Mouse (Mus musculus): ENCODE results near the gene Gpm6a. TPM values are rescaled to one million over a fixed set of nuclear protein-coding genes. Genes with fewer than 3 reads are reported as not detected.

The Gpm6a gene
- polyA plus RNA-seq, 1 experiment from 2014 or later, result 18.2 TPM

- no peaks in the 10 kb centered on the region for H3K36me3 ChIP-seq (ENCODE audit: insufficient read depth, low read length)
- 69% methylated on average over 1 of the region's 1 CpGs for WGBS
These were observed 20.4 kb downstream of the Gpm6a start for GRCm38 (mm10) chr8:54975020-54975419.

GRCm38 (mm10) chr8:54975506-54975905, 20.9 kb downstream of the Gpm6a start:
- WGBS, result 56% methylated on average over 2 of the region's 2 CpGs

More at GRCm38 (mm10) chr8:54975020-54975419, 20.4 kb downstream of the Gpm6a start:
- Histone ChIP-seq H3K4me3 (ENCODE audit: low read depth, low read length) (no peak overlapping the region), H3K27me3 (replicated peaks; ENCODE audit: insufficient read depth, low read length) (no peaks in the 10 kb centered on the region), H3K4me1 (ENCODE audit: insufficient read depth, low read depth, low read length) (no peaks in the 10 kb centered on the region), H3K9me3 (ENCODE audit: low read length) (no peaks in the 10 kb centered on the region), H3K27ac (ENCODE audit: low read length) (no peak overlapping the region), H3K9ac (replicated peaks; ENCODE audit: low read depth) (no peak overlapping the region), H3K4me2 (replicated peaks; ENCODE audit: low read depth, low read length) (no peak overlapping the region)
- TF ChIP-seq EP300 (IDR thresholded peaks at IDR 0.05), result no peak
- ATAC-seq (no peak), DNase-seq (ENCODE audit: low spot score) (no peak)

GRCm38 (mm10) chr8:54975927-54976326, 21.3 kb downstream of the Gpm6a start:
- H3K4me1 ChIP-seq (ENCODE audit: insufficient read depth, low read depth, low read length), result no peaks in the 10 kb centered on the region
- no peaks in the 10 kb centered on the region for H3K36me3 ChIP-seq (ENCODE audit: insufficient read depth, low read length)
- no peaks in the 10 kb centered on the region for H3K27me3 ChIP-seq (replicated peaks; ENCODE audit: insufficient read depth, low read length)
- no peak overlapping the region for H3K4me2 ChIP-seq (replicated peaks; ENCODE audit: low read depth, low read length)
- 85% methylated on average over 2 of the region's 2 CpGs for WGBS
- no peaks in the 10 kb centered on the region for H3K9me3 ChIP-seq (ENCODE audit: low read length)
- no peak overlapping the region for H3K4me3 ChIP-seq (ENCODE audit: low read depth, low read length)
- H3K9ac ChIP-seq (replicated peaks; ENCODE audit: low read depth), result no peak overlapping the region
- TF ChIP-seq EP300 (IDR thresholded peaks at IDR 0.05), result no peak
- TF ChIP-seq CTCF (IDR thresholded peaks at IDR 0.05), result no peak
- DNase-seq (ENCODE audit: low spot score) (no peak), ATAC-seq (no peak)
- H3K27ac ChIP-seq (ENCODE audit: low read length), result no peak overlapping the region

More at GRCm38 (mm10) chr8:54975506-54975905, 20.9 kb downstream of the Gpm6a start:
- Histone ChIP-seq H3K9me3 (ENCODE audit: low read length) (no peaks in the 10 kb centered on the region), H3K27me3 (replicated peaks; ENCODE audit: insufficient read depth, low read length) (no peaks in the 10 kb centered on the region), H3K4me3 (ENCODE audit: low read depth, low read length) (no peak overlapping the region), H3K27ac (ENCODE audit: low read length) (no peak overlapping the region), H3K4me1 (ENCODE audit: insufficient read depth, low read depth, low read length) (no peaks in the 10 kb centered on the region), H3K9ac (replicated peaks; ENCODE audit: low read depth) (no peak overlapping the region), H3K4me2 (replicated peaks; ENCODE audit: low read depth, low read length) (no peak overlapping the region), H3K36me3 (ENCODE audit: insufficient read depth, low read length) (no peaks in the 10 kb centered on the region)
- no peak for DNase-seq (ENCODE audit: low spot score)
- no peak for TF ChIP-seq EP300 (IDR thresholded peaks at IDR 0.05)
- TF ChIP-seq CTCF (IDR thresholded peaks at IDR 0.05), result no peak
- ATAC-seq, result no peak

- Histone ChIP-seq H3K4me2 (replicated peaks; ENCODE audit: low read depth, low read length) (no peak overlapping the region), H3K9me3 (ENCODE audit: low read length) (no peaks in the 10 kb centered on the region), H3K4me1 (ENCODE audit: insufficient read depth, low read depth, low read length) (no peaks in the 10 kb centered on the region), H3K27me3 (replicated peaks; ENCODE audit: insufficient read depth, low read length) (no peaks in the 10 kb centered on the region), H3K9ac (replicated peaks; ENCODE audit: low read depth) (no peak overlapping the region), H3K4me3 (ENCODE audit: low read depth, low read length) (no peak overlapping the region), H3K27ac (ENCODE audit: low read length) (no peak overlapping the region), H3K36me3 (ENCODE audit: insufficient read depth, low read length) (no peaks in the 10 kb centered on the region)
- TF ChIP-seq EP300 (IDR thresholded peaks at IDR 0.05), result no peak
- no peak for TF ChIP-seq CTCF (IDR thresholded peaks at IDR 0.05)
- WGBS, result 61% methylated on average over 1 of the region's 1 CpGs
- no peak for ATAC-seq
- no peak for DNase-seq (ENCODE audit: low spot score)
These were observed 22.0 kb downstream of the Gpm6a start for GRCm38 (mm10) chr8:54976663-54977062.

- WGBS, result 53% methylated on average over 2 of the region's 2 CpGs
- no peak overlapping the region for H3K4me2 ChIP-seq (replicated peaks; ENCODE audit: low read depth, low read length)
- no peak for DNase-seq (ENCODE audit: low spot score)
- H3K9me3 ChIP-seq (ENCODE audit: low read length), result no peaks in the 10 kb centered on the region
- H3K4me1 ChIP-seq (ENCODE audit: insufficient read depth, low read depth, low read length), result no peaks in the 10 kb centered on the region
- H3K36me3 ChIP-seq (ENCODE audit: insufficient read depth, low read length), result no peaks in the 10 kb centered on the region
- H3K4me3 ChIP-seq (ENCODE audit: low read depth, low read length), result no peak overlapping the region
- no peaks in the 10 kb centered on the region for H3K27me3 ChIP-seq (replicated peaks; ENCODE audit: insufficient read depth, low read length)
- no peak for ATAC-seq
- H3K9ac ChIP-seq (replicated peaks; ENCODE audit: low read depth), result no peak overlapping the region
- TF ChIP-seq CTCF (IDR thresholded peaks at IDR 0.05), result no peak
- no peak for TF ChIP-seq EP300 (IDR thresholded peaks at IDR 0.05)
- no peak overlapping the region for H3K27ac ChIP-seq (ENCODE audit: low read length)
These were observed 32.1 kb downstream of the Gpm6a start for GRCm38 (mm10) chr8:54986791-54987190.

GRCm38 (mm10) chr8:54989093-54989492, 34.5 kb downstream of the Gpm6a start:
- DNase-seq (ENCODE audit: low spot score) (no peak), ATAC-seq (no peak)
- TF ChIP-seq EP300 (IDR thresholded peaks at IDR 0.05) (no peak), CTCF (IDR thresholded peaks at IDR 0.05) (no peak)
- Histone ChIP-seq H3K36me3 (ENCODE audit: insufficient read depth, low read length) (no peaks in the 10 kb centered on the region), H3K9me3 (ENCODE audit: low read length) (no peaks in the 10 kb centered on the region), H3K4me3 (ENCODE audit: low read depth, low read length) (no peak overlapping the region), H3K27me3 (replicated peaks; ENCODE audit: insufficient read depth, low read length) (no peaks in the 10 kb centered on the region), H3K4me1 (ENCODE audit: insufficient read depth, low read depth, low read length) (no peaks in the 10 kb centered on the region), H3K4me2 (replicated peaks; ENCODE audit: low read depth, low read length) (no peak overlapping the region), H3K27ac (ENCODE audit: low read length) (no peak overlapping the region), H3K9ac (replicated peaks; ENCODE audit: low read depth) (no peak overlapping the region)
- WGBS, result 14% methylated on average over 2 of the region's 2 CpGs
